Mouse (Mus musculus): ENCODE measurements around the gene Mepce.

DNA sequence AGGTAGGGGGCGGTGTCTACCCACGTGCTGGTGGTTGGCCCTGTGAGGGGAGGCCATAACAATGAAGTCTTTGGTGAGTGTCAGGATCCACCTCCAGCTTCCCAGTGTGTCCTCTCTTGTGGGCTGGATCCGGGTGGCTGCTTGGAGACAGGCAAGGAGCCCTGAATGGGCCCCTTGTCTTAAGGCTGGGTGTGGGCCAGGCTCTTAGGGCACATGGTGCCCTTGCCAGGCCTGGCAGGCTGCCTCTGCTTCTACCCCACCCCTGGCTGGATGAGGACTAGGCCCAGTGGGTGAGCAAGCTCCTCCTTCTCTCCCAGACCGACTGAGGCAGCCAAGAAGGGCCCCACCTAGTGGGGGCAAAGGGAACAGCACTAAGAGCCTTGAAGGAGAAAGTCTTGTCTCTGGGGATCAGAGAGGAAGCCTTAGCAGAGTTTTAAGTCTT is 27.5 kb downstream of the Mepce start:
- no peak for TF ChIP-seq HCFC1 (IDR thresholded peaks at IDR 0.05; ENCODE audit: borderline replicate concordance, insufficient read depth, low read length)
- TF ChIP-seq MAFK (IDR thresholded peaks at IDR 0.05; ENCODE audit: insufficient read depth, low read depth, low read length): no peak

Measured in ES-E14 (cell line).